Mouse (Mus musculus) liver, postnatal 0 days (tissue): ENCODE measurements around the gene Papln.

Experiments used
- CTCF ChIP-seq: sonication (generic); IDR thresholded peaks from 2 replicates; pipeline ENCODE4 v1.5.1; 2016; ENCODE audit warnings: antibody characterized with exemption, low read depth
- EP300 ChIP-seq: IDR thresholded peaks from 2 replicates; pipeline ENCODE4 v1.6.1; 2016; ENCODE audit warnings: antibody characterized with exemption, low read depth, mild to moderate bottlenecking

DNA sequence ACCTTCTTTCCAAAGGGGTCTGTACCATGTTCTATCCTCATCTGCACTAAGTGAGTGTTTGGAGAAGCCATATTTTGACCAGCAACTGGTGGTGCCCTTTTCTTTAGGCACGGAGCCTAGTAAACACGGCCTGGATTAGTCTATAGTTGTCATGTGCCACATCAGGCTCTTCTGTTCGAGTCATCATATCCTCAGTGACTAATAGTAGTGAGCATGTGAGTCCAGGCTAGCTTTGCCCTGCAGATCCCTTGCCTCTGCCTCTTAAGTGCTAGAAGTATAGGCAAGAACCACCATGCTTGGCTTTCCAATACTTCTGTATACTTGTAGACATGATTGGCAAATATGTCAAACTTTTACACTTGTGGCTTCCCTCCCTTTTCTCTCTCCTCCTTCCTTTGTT lies 70.5 kb downstream of the Papln start:
- TF ChIP-seq CTCF (no peak), EP300 (no peak)
